Mouse (Mus musculus) urinary bladder, adult 18-20 months (tissue): ENCODE results near the gene Grm1.

Experiments used
- DNase-seq, 2 experiments: peaks; one replicate each; pipeline ENCODE4 v3.0.0; 2022; ENCODE audit warnings: low spot score in 2 of 2, mixed read lengths in 2 of 2

The Grm1 gene

GRCm38 (mm10) chr10:10831141-10831540 lies 251.0 kb downstream of the Grm1 start:
- DNase-seq, result no peak

- DNase-seq, result no peak
Observed at GRCm38 (mm10) chr10:10827308-10827707, 254.8 kb downstream of the Grm1 start.

- no peak for DNase-seq
Observed at GRCm38 (mm10) chr10:10818061-10818460, 264.1 kb downstream of the Grm1 start.

- no peak for DNase-seq
Observed at GRCm38 (mm10) chr10:10814631-10815216, 267.4 kb downstream of the Grm1 start.

GRCm38 (mm10) chr10:10812750-10813711 lies 269.1 kb downstream of the Grm1 start:
- DNase-seq, result no peak

GRCm38 (mm10) chr10:10809777-10810176 lies 272.4 kb downstream of the Grm1 start:
- no peak for DNase-seq

- DNase-seq, result no peak
Observed at GRCm38 (mm10) chr10:10795321-10795720, 286.8 kb downstream of the Grm1 start.

- DNase-seq, result no peak
Observed at GRCm38 (mm10) chr10:10790458-10790857, 291.7 kb downstream of the Grm1 start.

- no peak for DNase-seq
Observed at GRCm38 (mm10) chr10:10789967-10790366, 292.2 kb downstream of the Grm1 start.

GRCm38 (mm10) chr10:10787906-10788416 lies 294.2 kb downstream of the Grm1 start:
- DNase-seq, result no peak

GRCm38 (mm10) chr10:10785122-10785521 lies 297.0 kb downstream of the Grm1 start:
- DNase-seq, result no peak

GRCm38 (mm10) chr10:10774827-10775226 lies 307.3 kb downstream of the Grm1 start:
- DNase-seq, result no peak

- no peak for DNase-seq
Observed at GRCm38 (mm10) chr10:10763015-10763414, 319.1 kb downstream of the Grm1 start.

- DNase-seq, result no peak
Observed at GRCm38 (mm10) chr10:10761274-10761673, 320.9 kb downstream of the Grm1 start.

- no peak for DNase-seq
Observed at GRCm38 (mm10) chr10:10760801-10761200, 321.4 kb downstream of the Grm1 start.

- no peak for DNase-seq
Observed at GRCm38 (mm10) chr10:10751033-10751432, 331.1 kb downstream of the Grm1 start.

- no peak for DNase-seq
Observed at GRCm38 (mm10) chr10:10744097-10744496, 338.1 kb downstream of the Grm1 start.

- no peak for DNase-seq
Observed at GRCm38 (mm10) chr10:10742172-10742571, 340.0 kb downstream of the Grm1 start.

GRCm38 (mm10) chr10:10741314-10741713 lies 340.8 kb downstream of the Grm1 start:
- DNase-seq, result no peak

GRCm38 (mm10) chr10:10740729-10741128 lies 341.4 kb downstream of the Grm1 start:
- DNase-seq, result no peak

- no peak for DNase-seq
Observed at GRCm38 (mm10) chr10:10737041-10737681, 345.0 kb downstream of the Grm1 start.

- no peak for DNase-seq
Observed at GRCm38 (mm10) chr10:10734561-10734960, 347.6 kb downstream of the Grm1 start.
